Mouse (Mus musculus) stomach, postnatal 0 days (tissue): ENCODE measurements at regions not wholly inside any gene's neighbourhood (a gene's known extent, or its start where the extent isn't known, plus 50 kb on each side); places are given as distances from the start of the nearest gene placed in this dataset.

Source experiments
- CTCF ChIP-seq: IDR thresholded peaks from 2 replicates; pipeline ENCODE4 v1.5.1; 2016; ENCODE audit warnings: antibody characterized with exemption, low read depth, mild to moderate bottlenecking, moderate library complexity
- EP300 ChIP-seq: optimal IDR thresholded peaks from 2 replicates; pipeline ENCODE3; 2016; ENCODE audit warnings: antibody characterized with exemption

DNA sequence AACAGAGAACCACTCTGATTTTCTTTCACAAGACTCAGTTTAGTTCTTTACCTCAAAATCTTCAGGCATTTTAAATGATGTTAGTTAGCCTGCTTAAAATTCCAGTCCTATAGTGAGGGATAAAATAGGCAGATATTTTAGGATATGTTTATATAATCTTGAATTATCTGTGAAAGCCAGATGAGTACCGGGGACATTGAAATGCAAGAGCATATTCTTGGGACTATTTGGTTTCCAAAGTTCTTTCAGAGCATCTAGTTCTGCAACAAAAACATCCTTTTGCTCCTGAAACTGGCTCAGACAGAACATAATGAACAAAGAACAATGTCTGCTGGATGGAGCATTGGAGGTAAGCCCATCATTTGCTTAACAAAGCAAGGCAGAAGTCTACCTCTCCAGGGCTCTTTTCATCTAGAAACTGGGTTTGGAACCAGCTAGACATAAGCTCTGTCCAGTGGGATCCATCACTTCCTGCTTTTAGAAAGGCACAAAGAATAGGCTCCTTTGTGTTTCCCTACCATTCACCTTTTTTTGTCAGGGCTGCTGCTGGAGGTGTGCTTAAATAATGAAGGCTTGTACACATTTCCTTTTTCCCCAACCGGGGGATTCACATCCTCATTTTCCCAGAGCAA lies 76.9 kb upstream of the Tmem229a start:
- no peak for TF ChIP-seq CTCF
- TF ChIP-seq EP300 = no peak
